Mouse (Mus musculus): Measurements from ENCODE around the gene Tmem140. TPM values are rescaled to one million over a fixed set of nuclear protein-coding genes. Genes with fewer than 3 reads are reported as not detected.

Tmem140 gene
- polyA plus RNA-seq, 1 experiment from 2014 or later: 1.3 TPM

DNA sequence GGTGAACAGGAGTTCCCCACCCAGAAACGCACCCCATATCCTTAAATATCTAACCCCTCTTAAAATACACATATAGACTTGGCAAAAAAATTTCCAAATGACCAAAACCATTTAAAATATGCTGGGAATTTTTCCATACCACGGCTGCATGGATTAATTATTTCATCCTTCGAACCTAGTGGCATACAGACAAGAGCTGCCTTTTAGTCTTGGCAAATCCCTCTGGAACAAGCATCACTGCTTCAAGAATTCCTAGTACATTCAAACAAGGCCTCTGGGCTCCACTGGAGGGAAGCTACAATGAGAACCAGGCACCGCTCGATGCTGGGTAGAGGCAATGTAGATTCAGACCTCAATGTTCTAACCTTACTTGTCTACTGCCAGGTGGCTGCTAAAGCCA, 7.8 kb downstream of the Tmem140 start:
- H3K9me3 ChIP-seq (ENCODE audit: control insufficient read depth, low read length): no peaks in the 10 kb centered on the region
- ATAC-seq (ENCODE audit: insufficient number of reproducible peaks, insufficient read depth, low FRiP score, low read depth): no peak
- H3K4me2 ChIP-seq (ENCODE audit: low read length): no peak overlapping the region
- H3K36me3 ChIP-seq (ENCODE audit: control insufficient read depth, insufficient read depth, low read length): 0 out of 2 replicates have a peak, but pooled peaks cover 4% of the 10 kb centered on the region
- no peak overlapping the region for H3K27ac ChIP-seq (replicated peaks in 1 of 2; ENCODE audit: control insufficient read depth in 1 of 2, insufficient read depth in 1 of 2, low read depth in 2 of 2, low read length in 2 of 2)
- 67% methylated on average over 5 of the region's 5 CpGs for WGBS
- no peak overlapping the region for H3K9ac ChIP-seq (ENCODE audit: low read length)
- peaks cover 29 to 40% of the 10 kb centered on the region in 2 experiments for H3K4me1 ChIP-seq (ENCODE audit: control insufficient read depth in 2 of 2, insufficient read depth in 2 of 2, low read length in 2 of 2)
- no peaks in the 10 kb centered on the region for H3K27me3 ChIP-seq (ENCODE audit: control insufficient read depth, insufficient read depth, low read length)
- H3K4me3 ChIP-seq (ENCODE audit: control insufficient read depth in 1 of 2, insufficient read depth in 1 of 2, low read depth in 1 of 2, low read length in 2 of 2): no peak overlapping the region

DNA sequence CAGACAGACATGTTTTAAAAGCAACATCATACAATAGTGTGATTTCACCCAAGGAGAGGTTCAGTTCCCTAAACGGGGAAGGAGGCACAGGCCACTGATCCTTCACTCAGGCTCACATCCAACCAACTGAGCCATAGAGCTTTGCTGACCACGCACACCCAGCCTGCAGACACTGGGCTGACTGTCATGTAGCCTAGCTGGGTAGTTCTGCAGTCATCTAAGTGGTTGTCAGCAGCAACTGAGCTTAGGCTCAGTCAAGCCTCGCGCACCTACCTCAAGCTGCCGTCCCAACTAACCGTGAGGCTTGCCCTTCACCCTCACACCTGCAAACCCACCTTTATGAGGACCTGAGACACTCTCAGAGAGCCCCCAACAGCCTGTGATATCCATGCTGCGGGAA, 9.0 kb downstream of the Tmem140 start:
- no peak overlapping the region for H3K4me3 ChIP-seq (ENCODE audit: control insufficient read depth in 1 of 2, insufficient read depth in 1 of 2, low read depth in 1 of 2, low read length in 2 of 2)
- H3K9me3 ChIP-seq (ENCODE audit: control insufficient read depth, low read length): no peaks in the 10 kb centered on the region
- ATAC-seq (ENCODE audit: insufficient number of reproducible peaks, insufficient read depth, low FRiP score, low read depth): no peak
- peaks cover 35 to 50% of the 10 kb centered on the region in 2 experiments for H3K4me1 ChIP-seq (ENCODE audit: control insufficient read depth in 2 of 2, insufficient read depth in 2 of 2, low read length in 2 of 2)
- no peak overlapping the region for H3K27ac ChIP-seq (replicated peaks in 1 of 2; ENCODE audit: control insufficient read depth in 1 of 2, insufficient read depth in 1 of 2, low read depth in 2 of 2, low read length in 2 of 2)
- no peak overlapping the region for H3K4me2 ChIP-seq (ENCODE audit: low read length)
- no peak overlapping the region for H3K9ac ChIP-seq (ENCODE audit: low read length)
- 89% methylated on average over 7 of the region's 7 CpGs for WGBS
- H3K36me3 ChIP-seq (ENCODE audit: control insufficient read depth, insufficient read depth, low read length): 0 out of 2 replicates have a peak, but pooled peaks cover 4% of the 10 kb centered on the region
- H3K27me3 ChIP-seq (ENCODE audit: control insufficient read depth, insufficient read depth, low read length): no peaks in the 10 kb centered on the region

DNA sequence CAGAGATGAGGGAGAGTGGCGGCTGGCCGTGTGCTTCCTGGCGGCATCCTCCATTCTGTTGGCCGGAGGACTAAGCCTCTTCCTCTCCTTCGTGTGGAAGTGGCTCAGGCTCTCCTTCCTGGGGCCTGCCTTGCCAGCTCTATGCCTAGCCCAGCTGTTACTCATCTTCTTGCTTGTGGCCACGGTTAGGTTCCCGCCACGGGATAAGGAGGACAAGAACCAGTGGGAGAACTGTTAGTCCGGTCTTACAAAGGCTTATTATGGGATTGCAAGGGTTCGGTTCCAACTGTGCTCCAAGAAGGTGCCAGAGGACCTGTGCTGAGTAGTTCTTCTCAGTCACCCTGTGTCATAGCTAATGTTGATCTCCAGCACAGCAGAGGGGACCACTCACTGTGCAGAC, 9.9 kb downstream of the Tmem140 start:
- H3K9me3 ChIP-seq (ENCODE audit: control insufficient read depth, low read length): no peaks in the 10 kb centered on the region
- WGBS: 78% methylated on average over 10 of the region's 10 CpGs
- H3K36me3 ChIP-seq (ENCODE audit: control insufficient read depth, insufficient read depth, low read length): 0 out of 2 replicates have a peak, but pooled peaks cover 4% of the 10 kb centered on the region
- peaks cover 36 to 55% of the 10 kb centered on the region in 2 experiments for H3K4me1 ChIP-seq (ENCODE audit: control insufficient read depth in 2 of 2, insufficient read depth in 2 of 2, low read length in 2 of 2)
- H3K27ac ChIP-seq (replicated peaks in 1 of 2; ENCODE audit: control insufficient read depth in 1 of 2, insufficient read depth in 1 of 2, low read depth in 2 of 2, low read length in 2 of 2): no peak overlapping the region
- H3K4me2 ChIP-seq (ENCODE audit: low read length): no peak overlapping the region
- no peak overlapping the region for H3K9ac ChIP-seq (ENCODE audit: low read length)
- no peak overlapping the region for H3K4me3 ChIP-seq (ENCODE audit: control insufficient read depth in 1 of 2, insufficient read depth in 1 of 2, low read depth in 1 of 2, low read length in 2 of 2)
- H3K27me3 ChIP-seq (ENCODE audit: control insufficient read depth, insufficient read depth, low read length): no peaks in the 10 kb centered on the region
- no peak for ATAC-seq (ENCODE audit: insufficient number of reproducible peaks, insufficient read depth, low FRiP score, low read depth)

DNA sequence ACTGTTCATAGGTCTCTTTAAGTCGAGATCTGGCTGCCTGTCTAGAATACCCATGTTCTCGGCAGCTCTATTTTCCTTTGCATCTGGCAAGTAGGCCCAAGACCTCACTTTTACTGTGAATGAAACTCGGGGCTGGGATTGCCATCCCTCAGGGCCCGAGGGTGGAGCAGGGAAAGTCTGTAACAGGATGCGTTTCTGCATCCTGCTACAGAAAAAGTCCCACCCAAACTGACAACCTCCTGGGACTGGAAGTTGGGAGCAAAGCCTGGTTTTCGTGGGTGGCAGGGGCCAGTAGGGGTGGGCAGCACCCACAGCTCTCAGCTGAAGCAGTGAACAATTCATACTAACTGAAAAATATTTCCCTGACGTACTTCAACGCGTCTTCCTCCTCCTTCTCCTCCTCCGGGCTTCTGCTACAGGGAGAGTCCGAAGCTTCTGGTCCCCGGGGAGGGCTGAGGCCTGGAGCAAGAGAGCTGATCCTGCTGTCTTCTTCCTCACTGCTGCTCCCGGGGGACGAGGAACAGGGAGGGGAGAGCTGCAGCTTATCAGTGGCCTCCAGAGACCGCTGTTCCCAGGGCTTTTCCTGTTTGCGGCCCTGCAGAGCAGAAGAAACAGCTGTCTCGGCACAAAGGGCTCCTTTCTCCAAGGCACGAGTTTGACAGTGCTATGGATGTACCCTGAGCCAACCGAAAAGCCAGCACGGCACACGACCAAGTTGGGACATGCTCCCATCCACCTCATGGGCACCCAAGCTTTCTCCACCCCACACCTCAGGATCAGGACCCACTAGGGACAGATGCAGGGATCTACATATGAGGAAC, 11.4 kb downstream of the Tmem140 start:
- no peak for ATAC-seq (ENCODE audit: insufficient number of reproducible peaks, insufficient read depth, low FRiP score, low read depth)
- 35% methylated on average over 21 of the region's 21 CpGs for WGBS
- H3K4me1 ChIP-seq (ENCODE audit: control insufficient read depth in 2 of 2, insufficient read depth in 2 of 2, low read length in 2 of 2): peaks cover 34 to 54% of the 10 kb centered on the region in 2 experiments
- H3K9ac ChIP-seq (ENCODE audit: low read length): peak overlapping the region; percentile 57
- peak overlapping the region; percentile 28; the same call in 1 of the 2 replicates for H3K4me2 ChIP-seq (ENCODE audit: low read length)
- H3K36me3 ChIP-seq (ENCODE audit: control insufficient read depth, insufficient read depth, low read length): peaks cover 9% of the 10 kb centered on the region
- H3K27me3 ChIP-seq (ENCODE audit: control insufficient read depth, insufficient read depth, low read length): no peaks in the 10 kb centered on the region
- peak overlapping the region; percentile 59 to 94 for H3K27ac ChIP-seq (replicated peaks in 1 of 2; ENCODE audit: control insufficient read depth in 1 of 2, insufficient read depth in 1 of 2, low read depth in 2 of 2, low read length in 2 of 2)
- H3K9me3 ChIP-seq (ENCODE audit: control insufficient read depth, low read length): no peaks in the 10 kb centered on the region
- H3K4me3 ChIP-seq (ENCODE audit: control insufficient read depth in 1 of 2, insufficient read depth in 1 of 2, low read depth in 1 of 2, low read length in 2 of 2): no peak overlapping the region

DNA sequence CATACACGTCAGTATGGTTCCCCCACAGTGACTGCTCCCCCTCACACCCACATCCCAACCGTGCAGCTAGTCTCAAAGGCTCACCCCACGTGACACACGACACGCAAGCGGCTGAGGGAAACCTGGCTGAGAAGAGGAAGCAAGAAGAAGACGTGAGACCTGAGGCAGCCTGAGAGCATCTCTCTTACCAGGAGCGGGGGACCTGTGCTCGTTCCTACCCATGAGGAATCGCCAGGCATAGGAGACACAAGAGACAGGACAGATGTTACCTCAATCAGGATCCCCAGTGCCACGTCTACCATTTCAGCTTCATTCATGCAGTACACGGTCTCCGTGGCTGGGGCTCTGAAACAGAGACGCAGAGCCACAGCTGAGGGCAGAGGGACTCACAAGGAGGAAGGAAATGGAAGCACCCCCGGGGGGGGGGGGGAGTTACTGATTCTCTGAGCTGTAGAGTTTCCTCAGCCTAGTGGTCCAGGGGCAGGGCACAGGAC, 12.4 kb downstream of the Tmem140 start:
- Histone ChIP-seq H3K27me3 (ENCODE audit: control insufficient read depth, insufficient read depth, low read length) (no peaks in the 10 kb centered on the region), H3K4me3 (ENCODE audit: control insufficient read depth in 1 of 2, insufficient read depth in 1 of 2, low read depth in 1 of 2, low read length in 2 of 2) (no peak overlapping the region), H3K9ac (ENCODE audit: low read length) (0 out of 2 replicates have a peak overlapping the region, but pooled peaks have one; percentile 14), H3K9me3 (ENCODE audit: control insufficient read depth, low read length) (no peaks in the 10 kb centered on the region), H3K27ac (replicated peaks in 1 of 2; ENCODE audit: control insufficient read depth in 1 of 2, insufficient read depth in 1 of 2, low read depth in 2 of 2, low read length in 2 of 2) (peak overlapping the region; percentile 59 to 94), H3K4me1 (ENCODE audit: control insufficient read depth in 2 of 2, insufficient read depth in 2 of 2, low read length in 2 of 2) (peaks cover 27 to 44% of the 10 kb centered on the region in 2 experiments), H3K36me3 (ENCODE audit: control insufficient read depth, insufficient read depth, low read length) (peaks cover 19% of the 10 kb centered on the region), H3K4me2 (ENCODE audit: low read length) (peak overlapping the region; percentile 28; the same call in 1 of the 2 replicates)
- 76% methylated on average over 15 of the region's 15 CpGs for WGBS
- no peak for ATAC-seq (ENCODE audit: insufficient number of reproducible peaks, insufficient read depth, low FRiP score, low read depth)

DNA sequence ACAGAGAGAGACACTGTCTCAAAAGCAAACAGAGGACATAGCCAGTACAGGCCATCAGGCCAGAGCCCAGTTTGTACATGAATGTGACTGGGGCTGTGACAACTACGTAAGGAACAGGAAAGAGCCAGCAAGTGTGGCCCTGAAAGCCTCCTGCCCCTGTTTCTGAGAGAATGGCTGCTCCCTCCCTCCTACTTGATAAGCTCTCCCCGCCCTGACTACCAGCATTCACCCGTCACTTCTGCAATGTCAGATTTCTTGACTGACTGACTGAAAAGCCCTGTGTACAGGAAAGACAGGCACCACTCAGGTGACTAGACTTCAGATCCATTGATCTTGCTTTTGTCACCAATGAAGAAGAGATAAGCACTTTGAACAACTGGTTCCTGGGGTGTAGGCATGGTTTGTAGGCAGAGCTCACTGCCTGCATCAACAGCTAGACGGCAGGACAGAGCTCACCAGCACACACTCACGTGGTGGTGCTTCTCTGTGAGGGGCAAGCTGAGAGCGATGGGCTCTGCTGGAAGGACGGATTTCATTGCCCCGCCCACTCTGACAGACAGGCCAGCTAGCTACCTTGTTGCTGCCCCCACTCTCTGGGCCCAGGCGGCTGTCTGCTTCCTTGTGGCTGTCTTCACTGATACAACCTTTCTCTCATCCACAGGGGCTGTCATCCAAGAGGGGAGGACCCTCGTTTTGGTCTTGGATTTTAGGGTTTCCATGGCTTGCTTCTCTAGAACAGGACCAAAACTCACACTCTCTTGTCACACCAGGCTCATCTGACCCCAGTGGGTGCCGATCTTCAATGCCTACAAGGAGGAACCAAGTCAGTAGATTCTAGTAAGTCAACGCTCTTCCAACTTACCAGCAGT, 13.3 kb downstream of the Tmem140 start:
- WGBS: 28% methylated on average over 12 of the region's 12 CpGs
- 0 out of 2 replicates have a peak, but pooled peaks have one; percentile 9 for ATAC-seq (ENCODE audit: insufficient number of reproducible peaks, insufficient read depth, low FRiP score, low read depth)

DNA sequence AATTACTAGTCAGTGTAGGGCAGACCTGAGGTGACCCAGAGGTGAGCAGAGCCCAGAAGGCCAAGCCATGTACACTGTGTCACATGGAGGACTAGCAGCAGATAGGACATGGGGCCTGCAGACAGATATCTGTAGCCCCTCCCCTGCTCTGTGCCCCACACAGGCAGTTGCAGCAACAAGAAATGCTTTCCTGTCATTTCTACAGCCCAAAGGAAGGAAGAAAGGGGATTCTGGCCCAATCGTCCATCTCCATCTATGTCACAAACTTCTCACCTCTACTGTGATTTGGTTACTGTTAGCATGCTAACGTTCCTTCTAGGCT, 13.8 kb downstream of the Tmem140 start:
- Histone ChIP-seq H3K27me3 (ENCODE audit: control insufficient read depth, insufficient read depth, low read length) (no peaks in the 10 kb centered on the region), H3K36me3 (ENCODE audit: control insufficient read depth, insufficient read depth, low read length) (peaks cover 34% of the 10 kb centered on the region), H3K4me1 (ENCODE audit: control insufficient read depth in 2 of 2, insufficient read depth in 2 of 2, low read length in 2 of 2) (peaks cover 27 to 42% of the 10 kb centered on the region in 2 experiments), H3K9me3 (ENCODE audit: control insufficient read depth, low read length) (no peaks in the 10 kb centered on the region), H3K4me2 (ENCODE audit: low read length) (peak overlapping the region; percentile 88), H3K27ac (replicated peaks in 1 of 2; ENCODE audit: control insufficient read depth in 1 of 2, insufficient read depth in 1 of 2, low read depth in 2 of 2, low read length in 2 of 2) (peak overlapping the region; percentile 23 to 94), H3K9ac (ENCODE audit: low read length) (peak overlapping the region; percentile 94), H3K4me3 (ENCODE audit: control insufficient read depth in 1 of 2, insufficient read depth in 1 of 2, low read depth in 1 of 2, low read length in 2 of 2) (peak overlapping the region in 1 of 2 experiments; percentile 87; a peak in 2 of 4 replicates)
- ATAC-seq (ENCODE audit: insufficient number of reproducible peaks, insufficient read depth, low FRiP score, low read depth): no peak
- 40% methylated on average over 2 of the region's 2 CpGs for WGBS

More for the DNA sequence above, 13.3 kb downstream of the Tmem140 start:
- Histone ChIP-seq H3K9me3 (ENCODE audit: control insufficient read depth, low read length) (no peaks in the 10 kb centered on the region), H3K9ac (ENCODE audit: low read length) (peak overlapping the region; percentile 94; the same call in 1 of the 2 replicates), H3K36me3 (ENCODE audit: control insufficient read depth, insufficient read depth, low read length) (peaks cover 28% of the 10 kb centered on the region), H3K27ac (replicated peaks in 1 of 2; ENCODE audit: control insufficient read depth in 1 of 2, insufficient read depth in 1 of 2, low read depth in 2 of 2, low read length in 2 of 2) (peak overlapping the region; percentile 46 to 94), H3K4me1 (ENCODE audit: control insufficient read depth in 2 of 2, insufficient read depth in 2 of 2, low read length in 2 of 2) (peaks cover 27 to 42% of the 10 kb centered on the region in 2 experiments), H3K27me3 (ENCODE audit: control insufficient read depth, insufficient read depth, low read length) (no peaks in the 10 kb centered on the region), H3K4me3 (ENCODE audit: control insufficient read depth in 1 of 2, insufficient read depth in 1 of 2, low read depth in 1 of 2, low read length in 2 of 2) (no peak overlapping the region), H3K4me2 (ENCODE audit: low read length) (peak overlapping the region; percentile 88)
